ENCODE assay signal across 11 mouse cellular contexts in genomic region chr2:52927858-52928301, GRCm38 (mm10).
DNase-seq lines count a peak whose midpoint lies in the region; ATAC-seq and TF ChIP-seq lines count a peak whose summit lies in the region.
"Had no signal": no experiment of that assay in that cellular context is flagged by ENCODE, and none has a peak within 500 bp of the region (broad histone marks: within the 10 kb centered on the region; RNA-seq: fewer than 3 reads in every experiment).

No protein-coding gene starts in this region.

- H3K36me3 ChIP-seq in liver, adult 2 months (ENCODE audit: control insufficient read depth, insufficient read depth, low read length), result no peaks in the 10 kb centered on the region
- no peaks in the 10 kb centered on the region for H3K36me3 ChIP-seq in liver, postnatal 0 days (replicated peaks; ENCODE audit: insufficient read depth, low read length)
- no peaks in the 10 kb centered on the region for H3K36me3 ChIP-seq in midbrain, embryonic 12.5 days
- H3K36me3 ChIP-seq: limb, embryonic 15.5 days had no signal

- peaks cover 2% of the 10 kb centered on the region; the same call in 1 of the 2 replicates for H3K79me2 ChIP-seq in liver, adult 2 months (ENCODE audit: control insufficient read depth, insufficient read depth, low read length)

- no peaks in the 10 kb centered on the region for H3K27me3 ChIP-seq in liver, adult 2 months (ENCODE audit: control insufficient read depth, insufficient read depth, low read length)
- no peaks in the 10 kb centered on the region for H3K27me3 ChIP-seq in liver, postnatal 0 days (ENCODE audit: insufficient read depth, low read length)
- no peaks in the 10 kb centered on the region for H3K27me3 ChIP-seq in midbrain, embryonic 12.5 days
- H3K27me3 ChIP-seq: limb, embryonic 15.5 days; megakaryocyte, embryonic 14.5 days had no signal

- ATAC-seq in liver, postnatal 0 days, result no peak
- peak; percentile 44; the same call in 1 of the 2 replicates for ATAC-seq in midbrain, embryonic 12.5 days (ENCODE audit: low FRiP score, low read depth)

- TF ChIP-seq CTCF in liver, adult 2 months (IDR thresholded peaks at IDR 0.05; ENCODE audit: low read depth, low read length), result no peak
- TF ChIP-seq CTCF in liver, postnatal 0 days (IDR thresholded peaks at IDR 0.05; ENCODE audit: low read depth), result no peak

- no peak for TF ChIP-seq POLR2A in liver, adult 2 months (IDR thresholded peaks at IDR 0.05; ENCODE audit: extremely low read depth, insufficient read depth, low read length)

- no peak for TF ChIP-seq EP300 in liver, postnatal 0 days (IDR thresholded peaks at IDR 0.05; ENCODE audit: low read depth)

- H3K9ac ChIP-seq in liver, adult 2 months (ENCODE audit: low read depth, low read length), result no peak overlapping the region
- no peak overlapping the region for H3K9ac ChIP-seq in liver, postnatal 0 days (replicated peaks)
- H3K9ac ChIP-seq in midbrain, embryonic 12.5 days (replicated peaks), result no peak overlapping the region
- H3K9ac ChIP-seq: limb, embryonic 15.5 days had no signal

- peaks cover 18% of the 10 kb centered on the region for H3K4me1 ChIP-seq in liver, adult 2 months (ENCODE audit: control insufficient read depth, insufficient read depth, low read length)
- H3K4me1 ChIP-seq in liver, postnatal 0 days (ENCODE audit: insufficient read depth), result peaks cover 23% of the 10 kb centered on the region
- H3K4me1 ChIP-seq in midbrain, embryonic 12.5 days, result peaks cover 20% of the 10 kb centered on the region

- H3K4me2 ChIP-seq in liver, postnatal 0 days (ENCODE audit: low read depth, low read length), result no peak overlapping the region
- H3K4me2 ChIP-seq in midbrain, embryonic 12.5 days (replicated peaks), result no peak overlapping the region
- H3K4me2 ChIP-seq: limb, embryonic 15.5 days had no signal

- DNase-seq in cerebellum, postnatal 10 days, result peak; percentile 36 to 59
- DNase-seq in cerebellum, postnatal 4 days (ENCODE audit: low spot score in 2 of 2), result no peak
- DNase-seq in liver, adult 2 months (ENCODE audit: extremely low read depth, low read depth, low spot score), result no peak
- no peak for DNase-seq in liver, postnatal 0 days
- peak; percentile 29 to 33 for DNase-seq in thymus, postnatal 36 days
- DNase-seq in heart, adult 11 months, result no peak
- no peak for DNase-seq in cerebellum, adult 9-11 months
- DNase-seq: heart, adult 18-20 months had no signal

- no peak overlapping the region for H3K4me3 ChIP-seq in liver, adult 2 months (ENCODE audit: insufficient read depth, low read depth, low read length)
- H3K4me3 ChIP-seq in liver, postnatal 0 days (ENCODE audit: low read depth, low read length), result no peak overlapping the region
- no peak overlapping the region for H3K4me3 ChIP-seq in midbrain, embryonic 12.5 days
- H3K4me3 ChIP-seq: limb, embryonic 15.5 days; megakaryocyte, embryonic 14.5 days had no signal

- H3K27ac ChIP-seq in liver, adult 2 months (replicated peaks; ENCODE audit: insufficient read depth, low read depth, low read length), result peak overlapping the region; percentile 53; the same call in 1 of the 2 replicates
- H3K27ac ChIP-seq in liver, postnatal 0 days (ENCODE audit: low read depth), result no peak overlapping the region
- H3K27ac ChIP-seq in midbrain, embryonic 12.5 days (replicated peaks), result peak overlapping the region; percentile 10; the same call in 1 of the 2 replicates
- H3K27ac ChIP-seq: limb, embryonic 15.5 days had no signal

- 62% methylated on average over 10 of the region's 10 CpGs for WGBS in liver, adult 2 months
- 59% methylated on average over 10 of the region's 10 CpGs for WGBS in liver, postnatal 0 days (ENCODE audit: insufficient replicate concordance)
- WGBS in midbrain, embryonic 12.5 days, result 36% methylated on average over 10 of the region's 10 CpGs

- H3K9me3 ChIP-seq in liver, postnatal 0 days (ENCODE audit: low read length), result no peaks in the 10 kb centered on the region
- no peaks in the 10 kb centered on the region for H3K9me3 ChIP-seq in midbrain, embryonic 12.5 days
- H3K9me3 ChIP-seq: limb, embryonic 15.5 days; megakaryocyte, embryonic 14.5 days had no signal

Comparison
In these comparisons a context has a peak if more than half of its experiments do, and no peak if none do; other contexts are left out.
1. DNase-seq: peak in cerebellum, postnatal 10 days (2 of 2) and thymus, postnatal 36 days (2 of 2); none in cerebellum, postnatal 4 days (0 of 2), liver, adult 2 months (single experiment), liver, postnatal 0 days (single experiment), heart, adult 11 months (single experiment) and cerebellum, adult 9-11 months (single experiment).